Mouse (Mus musculus) CH12.LX (cell line): ENCODE results near the gene Skap2.

ENCODE experiments used
- BHLHE40 ChIP-seq: IDR thresholded peaks from 2 replicates; pipeline ENCODE4 v1.6.1; 2011; ENCODE audit warnings: mild to moderate bottlenecking, low read depth, low read length, improper control_type of control experiment
- CHD1 ChIP-seq: IDR thresholded peaks from 2 replicates; pipeline ENCODE4 v1.6.1; 2012; ENCODE audit warnings: low read depth, low read length, improper control_type of control experiment, inconsistent platforms
- CTCF ChIP-seq, 2 experiments: IDR thresholded peaks in 1 of 2; conservative IDR thresholded peaks in 1 of 2; 2 replicates each; pipeline ENCODE4 v1.5.1; 2011 to 2012; ENCODE audit warnings: low read depth in 2 of 2, low read length in 2 of 2, improper control_type of control experiment in 1 of 2, inconsistent platforms in 1 of 2, mild to moderate bottlenecking in 1 of 2, moderate library complexity in 1 of 2
- E2F4 ChIP-seq: IDR thresholded peaks from 2 replicates; pipeline ENCODE4 v1.6.1; 2011; ENCODE audit warnings: low read depth, low read length, improper control_type of control experiment; ENCODE audit not compliant: insufficient replicate concordance
- MEF2A ChIP-seq: IDR thresholded peaks from 2 replicates; pipeline ENCODE4 v1.6.1; 2014; ENCODE audit warnings: low read depth, mild to moderate bottlenecking, inconsistent platforms, low read length, improper control_type of control experiment, borderline replicate concordance
- PAX5 ChIP-seq: IDR thresholded peaks from 2 replicates; pipeline ENCODE4 v1.6.1; 2012; ENCODE audit warnings: low read length, inconsistent platforms, mixed read lengths
- POLR2A ChIP-seq: IDR thresholded peaks from 2 replicates; pipeline ENCODE4 v1.6.1; 2011; ENCODE audit warnings: low read depth, mild to moderate bottlenecking, improper control_type of control experiment, low read length
- SIN3A ChIP-seq: IDR thresholded peaks from 2 replicates; pipeline ENCODE4 v1.6.1; 2012; ENCODE audit warnings: low read length, improper control_type of control experiment, inconsistent platforms

DNA sequence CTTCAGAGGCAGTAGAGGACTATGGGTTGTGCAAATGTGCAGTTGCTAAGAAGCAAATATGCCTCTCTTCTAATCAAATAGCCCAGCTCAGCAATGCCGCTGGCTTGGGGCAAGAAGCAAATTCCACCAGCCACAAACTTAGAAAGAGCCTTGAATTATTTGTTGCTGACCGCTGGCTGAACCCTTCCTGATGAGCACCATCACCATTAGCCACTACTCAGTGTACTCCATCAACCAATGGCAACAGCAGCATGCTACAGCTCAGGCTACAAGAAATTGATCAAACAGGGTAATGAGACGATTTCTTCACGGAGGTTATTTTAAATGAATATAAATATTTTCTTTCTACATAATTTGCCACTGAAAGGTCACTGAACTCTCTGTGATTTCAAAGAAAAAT lies 36.6 kb downstream of the Skap2 start:
- no peak for TF ChIP-seq CTCF (conservative IDR thresholded peaks at IDR 0.05 in 1 of 2, IDR thresholded peaks at IDR 0.05 in 1 of 2; ENCODE audit: low read depth in 2 of 2, low read length in 2 of 2)
- no peak for TF ChIP-seq BHLHE40
- TF ChIP-seq POLR2A = no peak
- no peak for TF ChIP-seq MEF2A
- no peak for TF ChIP-seq CHD1
- no peak for TF ChIP-seq PAX5
- no peak for TF ChIP-seq SIN3A
- no peak for TF ChIP-seq E2F4
